Mouse (Mus musculus) embryo, embryonic 10 days (tissue): ENCODE results near the gene Aco1.
"Not testable (repeated sequence)": the region's sequence is repeated elsewhere in the genome, so short reads cannot be mapped to it uniquely, and the experiment has no call there.

Experiments used
- DNase-seq: peaks from one replicate; pipeline ENCODE4 v3.0.0-alpha.2; 2015; ENCODE audit warnings: low spot score

The Aco1 gene

DNA sequence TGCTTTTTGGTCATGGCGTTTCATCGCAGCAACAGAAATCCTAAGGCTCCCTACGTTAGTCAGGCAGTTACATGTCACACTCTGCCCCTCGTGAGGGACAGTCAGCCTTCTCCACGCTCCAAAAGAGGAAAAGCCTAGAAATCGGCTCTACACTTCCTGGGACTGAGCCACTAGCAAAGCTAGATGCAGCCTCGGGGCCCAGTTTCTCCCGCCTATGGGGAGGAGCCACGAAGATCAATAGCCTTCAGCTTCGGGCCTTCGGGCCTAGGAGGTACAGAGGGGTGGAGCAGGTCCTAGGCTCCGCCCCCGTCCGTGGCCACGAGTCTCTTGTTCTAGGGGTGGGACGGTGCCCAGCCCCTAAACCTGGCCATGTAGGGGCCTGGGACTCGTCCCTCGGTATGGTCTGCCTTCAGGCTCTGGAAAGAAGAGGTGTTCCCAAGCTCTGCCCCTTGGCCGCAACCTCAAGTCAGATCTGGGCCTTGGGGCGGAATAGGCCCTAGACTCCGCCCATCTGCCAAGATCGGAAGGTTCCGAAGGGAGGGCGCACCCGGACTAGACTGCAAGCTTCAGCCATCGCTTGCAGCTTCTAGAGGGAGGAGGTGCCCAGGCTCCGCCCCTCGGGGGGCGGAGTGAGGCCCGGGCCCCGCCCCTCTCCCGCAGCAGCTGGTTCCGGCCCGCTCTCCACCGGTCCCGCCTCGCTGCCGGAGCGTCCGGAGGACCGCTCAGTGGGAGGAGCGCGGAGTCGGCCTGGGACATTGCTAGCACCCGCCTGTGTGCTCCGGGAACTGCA is at the start of gene Aco1:
TSS of gene Aco1 (plus strand) at position 339 of the 790 bp plus-strand sequence.
- DNase-seq = peak; percentile 95

DNA sequence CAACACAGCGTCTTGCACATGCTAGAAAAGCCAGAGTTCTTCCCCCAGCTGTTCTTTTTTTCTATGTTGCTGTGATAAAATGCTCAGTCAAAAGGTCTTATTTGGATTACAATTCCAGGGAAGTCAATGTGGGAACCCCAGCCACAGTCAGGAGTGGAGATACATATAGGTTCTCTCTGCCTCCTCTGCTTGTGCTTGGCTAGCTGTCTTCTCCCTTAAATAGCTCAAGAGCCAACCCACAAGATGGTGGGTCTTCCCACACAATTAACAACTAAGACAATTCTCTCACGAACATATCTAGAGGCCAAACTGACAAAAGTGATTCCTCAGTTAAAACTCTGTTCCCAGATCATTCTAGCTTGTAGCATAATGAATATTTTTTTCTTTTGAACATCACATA is 47.9 kb upstream of the Aco1 start:
- DNase-seq = no peak

DNA sequence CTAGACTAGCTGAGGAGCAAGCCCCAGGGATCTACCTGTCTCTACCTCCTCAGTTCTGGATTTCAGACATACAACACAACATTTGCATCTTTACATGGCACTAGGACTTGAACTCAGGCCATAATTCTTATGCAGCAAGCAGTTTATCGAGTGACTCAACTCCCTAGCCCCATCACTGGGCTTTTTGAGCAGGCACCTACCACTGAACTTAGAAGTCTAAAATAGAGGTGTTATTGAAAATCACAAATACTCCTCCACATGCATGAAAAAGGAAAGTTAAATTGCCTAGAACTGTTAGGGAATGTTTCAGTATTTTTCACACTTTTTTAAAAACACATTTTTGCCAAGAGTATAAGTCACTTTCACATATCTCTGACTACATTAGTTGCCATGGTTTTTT is 39.9 kb upstream of the Aco1 start:
- no peak for DNase-seq

DNA sequence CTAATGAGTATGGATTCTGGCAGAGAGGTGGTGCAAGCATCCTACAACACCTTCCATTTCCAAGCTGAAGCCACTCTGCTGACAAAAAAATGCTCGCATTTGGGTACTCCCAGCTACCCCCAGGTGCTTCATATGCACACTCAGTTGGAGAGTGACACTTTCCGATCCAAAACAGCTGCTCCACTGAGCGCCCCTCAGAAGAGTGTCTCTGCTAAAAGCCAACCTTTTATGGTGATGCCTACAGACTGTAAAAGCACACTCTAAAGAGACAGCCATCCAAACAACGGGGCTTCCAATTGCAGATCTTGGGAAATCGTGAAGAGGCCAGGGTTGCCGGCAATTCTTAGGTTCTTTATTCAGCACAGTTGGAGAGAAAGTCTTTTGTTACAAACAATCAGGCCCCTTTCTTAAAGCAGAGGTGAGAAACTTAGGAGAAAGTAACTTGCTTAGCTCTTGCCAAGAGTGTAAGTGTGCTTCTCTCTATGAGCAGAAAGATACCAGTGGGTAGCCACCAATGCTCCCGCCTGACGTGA is 36.8 kb upstream of the Aco1 start:
- DNase-seq = no peak

DNA sequence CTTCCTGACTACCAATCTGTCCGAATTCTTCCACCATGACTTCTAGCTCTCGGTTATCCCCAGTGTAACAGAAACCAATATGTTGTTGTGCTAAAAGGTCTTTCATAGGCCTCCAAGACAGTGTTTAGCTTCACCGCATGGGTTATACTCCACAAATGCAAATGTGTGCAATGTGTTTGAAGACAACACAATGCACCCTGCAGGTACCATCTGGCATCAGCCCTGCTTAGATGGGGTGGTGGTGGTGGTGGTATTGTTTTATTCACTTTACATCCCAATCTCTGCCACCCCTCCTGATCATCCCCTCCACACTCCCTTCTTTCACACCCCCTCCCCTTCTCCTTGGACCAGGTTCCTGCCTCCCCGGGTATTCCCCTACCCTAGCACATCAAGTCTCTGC is 34.9 kb upstream of the Aco1 start:
- no peak for DNase-seq

DNA sequence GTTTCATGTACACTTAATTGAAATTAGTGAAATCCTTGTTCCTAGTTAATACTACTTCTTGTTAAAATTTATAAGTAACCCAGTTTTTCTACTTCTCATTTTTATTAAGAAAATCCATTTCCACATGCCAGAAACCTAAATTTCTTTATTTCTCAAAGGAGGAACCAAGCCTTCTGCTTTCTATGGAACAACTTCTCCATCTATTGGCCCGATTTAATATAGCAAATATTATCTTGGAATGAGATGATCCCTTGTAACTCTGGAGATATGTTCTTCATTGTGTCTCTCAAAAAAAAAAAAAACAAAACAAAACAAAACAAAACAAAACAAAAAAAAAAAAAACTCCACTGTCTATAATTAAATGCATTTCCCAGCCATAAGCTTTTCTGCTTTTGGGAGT is 29.7 kb upstream of the Aco1 start:
- no peak for DNase-seq

DNA sequence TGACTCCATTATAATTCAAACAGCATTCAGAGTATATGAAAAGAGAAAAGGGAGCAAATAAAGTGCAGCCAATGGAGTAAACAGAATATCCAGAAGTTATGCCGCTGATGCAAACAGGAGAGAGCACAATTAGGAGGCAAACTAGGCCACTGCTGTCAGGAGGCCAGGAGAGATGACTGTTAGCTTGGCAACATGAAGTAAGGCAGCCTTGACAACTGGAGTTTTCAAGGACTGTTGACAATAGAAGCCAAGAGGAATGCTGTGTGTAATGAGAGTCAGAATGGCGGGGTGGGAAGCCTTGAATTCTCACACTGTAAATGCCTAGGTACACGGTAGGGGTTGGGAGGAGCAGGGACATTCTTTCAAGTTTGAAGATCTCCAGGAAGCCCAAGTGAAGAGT is 21.7 kb upstream of the Aco1 start:
- DNase-seq = no peak

DNA sequence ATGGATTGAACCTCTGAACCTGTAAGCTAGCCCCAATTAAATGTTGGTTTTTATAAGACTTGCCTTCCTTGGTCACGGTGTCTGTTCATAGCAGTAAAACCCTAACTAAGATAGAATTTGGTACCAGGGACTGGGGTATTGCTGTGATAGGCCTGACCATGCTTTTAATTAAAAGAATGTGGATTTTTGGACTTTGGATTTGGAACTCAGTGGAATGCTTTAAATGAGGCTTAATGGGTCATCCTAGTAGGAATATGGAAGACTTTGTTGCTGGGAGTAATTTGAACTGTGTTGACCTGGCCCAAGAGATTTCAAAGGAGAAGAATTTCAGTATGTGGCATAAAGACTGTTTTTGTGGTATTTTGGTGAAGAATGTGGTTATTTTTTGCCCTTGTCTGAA is 20.6 kb upstream of the Aco1 start:
- not testable (repeated sequence) for DNase-seq

DNA sequence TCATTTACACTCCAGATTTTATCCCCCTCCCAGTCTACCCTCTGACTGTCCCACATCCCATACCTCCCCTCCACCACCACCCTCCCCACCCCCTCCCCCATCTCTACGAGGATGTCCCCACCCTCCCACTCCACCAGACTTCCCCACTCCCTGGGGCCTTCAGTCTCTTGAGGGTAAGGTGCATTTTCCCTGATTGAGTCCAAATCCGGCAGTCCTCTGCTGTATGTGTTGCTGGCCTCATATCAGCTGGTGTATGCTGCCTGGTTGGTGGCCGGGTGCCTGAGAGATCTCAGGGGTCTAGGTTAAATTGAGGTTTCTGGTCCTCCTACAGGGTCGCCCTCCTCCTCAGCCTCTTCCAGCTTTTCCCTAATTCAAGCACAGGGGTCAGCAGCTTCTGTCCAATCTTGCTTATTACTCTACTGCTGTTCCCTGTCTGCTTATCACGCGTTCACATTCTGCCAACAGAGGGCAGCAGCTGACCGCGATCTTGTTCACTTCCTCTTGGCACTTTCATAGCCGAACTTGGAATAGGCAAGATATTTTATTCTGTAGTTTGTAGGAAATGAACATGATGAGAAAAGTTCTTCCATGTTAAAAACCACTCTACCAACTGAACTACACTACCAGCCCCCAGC is 8.3 kb upstream of the Aco1 start:
- DNase-seq = peak; percentile 93

DNA sequence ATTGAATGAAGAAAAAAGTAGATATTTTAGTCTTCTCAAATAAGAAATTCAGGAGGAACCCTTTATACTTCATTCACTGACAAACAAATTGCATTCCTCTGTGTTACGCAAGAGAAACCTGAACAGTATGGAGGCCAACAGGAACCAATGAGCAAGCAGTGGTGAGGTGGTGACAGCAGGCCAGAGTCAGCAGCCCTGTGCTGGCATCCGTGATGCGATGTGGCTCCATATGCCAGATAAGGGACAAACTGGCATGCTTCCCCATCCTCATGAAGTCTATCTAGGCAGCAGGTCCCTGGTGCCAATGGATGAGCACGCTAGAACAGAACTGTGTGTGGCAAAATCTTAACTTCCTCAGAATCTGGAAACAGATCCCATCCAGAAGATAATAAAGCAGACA is 6.4 kb upstream of the Aco1 start:
- DNase-seq = no peak

DNA sequence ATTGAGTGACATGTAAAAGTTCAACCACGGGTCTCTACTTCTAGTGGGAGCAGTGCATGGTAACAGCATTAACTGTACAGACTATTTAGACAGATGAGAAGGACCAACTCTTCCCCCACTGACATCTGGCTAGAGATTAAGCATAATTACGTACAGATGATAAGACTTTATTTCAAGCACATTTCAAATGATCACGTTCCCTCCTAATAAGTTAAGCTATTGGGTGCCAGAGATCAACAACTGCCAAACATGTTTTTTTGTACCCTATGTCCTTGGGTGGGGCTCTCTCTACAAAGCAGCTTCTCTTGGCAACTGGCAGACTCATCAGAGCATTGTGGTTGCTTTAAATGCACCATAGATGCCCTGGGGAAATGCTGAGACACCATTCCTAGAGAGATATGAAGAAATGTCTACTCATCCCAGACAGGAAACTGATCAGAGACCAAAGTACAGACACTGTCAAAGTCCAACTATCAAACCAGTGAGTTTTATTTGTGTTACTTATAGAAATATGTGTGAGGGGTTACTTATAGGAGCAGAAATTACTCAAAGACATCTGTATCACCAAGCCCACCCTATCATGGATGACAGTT is 3.1 kb upstream of the Aco1 start:
- no peak for DNase-seq

DNA sequence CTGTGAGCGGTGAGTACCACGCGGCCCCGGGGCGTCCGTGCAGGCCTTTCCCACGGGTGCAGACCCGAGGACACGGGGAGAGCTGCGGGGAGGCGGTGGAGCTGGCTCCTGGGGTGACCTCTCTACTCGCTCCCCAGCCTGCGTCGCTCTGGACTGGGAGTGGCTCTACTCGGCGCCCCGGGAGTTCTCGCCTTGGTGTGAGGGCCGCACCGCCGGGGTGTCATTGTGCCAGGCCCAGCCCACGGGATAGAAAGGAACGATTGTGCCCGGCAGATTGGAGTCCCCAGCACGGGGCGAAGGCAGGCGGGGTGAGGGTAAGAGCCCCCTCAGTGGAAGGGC is 621 bp downstream of the Aco1 start:
- no peak for DNase-seq

DNA sequence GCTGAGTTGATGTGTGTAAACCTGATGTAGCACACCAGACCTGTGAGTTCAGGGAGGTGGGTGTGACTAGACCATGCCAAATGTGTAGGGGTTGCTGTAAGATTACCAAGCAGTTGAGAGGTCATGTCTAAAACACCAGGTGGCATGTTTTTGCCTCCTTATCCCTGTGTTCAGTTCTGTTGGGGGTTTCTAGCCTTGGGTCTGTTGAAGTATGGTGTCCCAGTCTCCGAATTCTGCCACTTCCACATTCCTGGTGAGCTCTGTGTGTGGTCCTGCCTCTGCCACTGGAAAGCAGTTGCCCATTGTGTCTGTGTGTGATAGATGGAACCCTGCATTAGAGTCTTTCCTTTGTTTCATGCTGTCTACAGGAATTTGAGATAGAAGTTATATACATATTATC is 1.7 kb downstream of the Aco1 start:
- peak; percentile 45 for DNase-seq

DNA sequence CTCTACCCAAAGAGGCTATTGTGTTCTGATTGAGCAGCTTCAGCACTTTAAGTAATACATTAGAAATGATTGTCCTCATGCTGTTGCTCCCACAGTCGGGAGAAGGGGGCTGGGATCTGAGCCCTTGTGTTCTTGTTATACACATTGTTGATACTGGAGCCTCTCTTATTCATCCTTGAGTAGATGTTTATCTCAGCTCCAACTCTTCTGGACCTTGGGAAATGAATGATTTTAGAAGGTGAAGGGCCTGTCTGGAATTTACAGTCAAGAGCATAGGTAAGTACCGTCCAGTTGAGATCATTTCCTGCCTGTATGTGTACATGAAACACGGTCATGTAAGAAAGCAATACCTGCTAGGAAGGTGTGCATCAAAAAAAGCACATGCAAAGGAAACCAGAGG is 2.1 kb downstream of the Aco1 start:
- DNase-seq = no peak

DNA sequence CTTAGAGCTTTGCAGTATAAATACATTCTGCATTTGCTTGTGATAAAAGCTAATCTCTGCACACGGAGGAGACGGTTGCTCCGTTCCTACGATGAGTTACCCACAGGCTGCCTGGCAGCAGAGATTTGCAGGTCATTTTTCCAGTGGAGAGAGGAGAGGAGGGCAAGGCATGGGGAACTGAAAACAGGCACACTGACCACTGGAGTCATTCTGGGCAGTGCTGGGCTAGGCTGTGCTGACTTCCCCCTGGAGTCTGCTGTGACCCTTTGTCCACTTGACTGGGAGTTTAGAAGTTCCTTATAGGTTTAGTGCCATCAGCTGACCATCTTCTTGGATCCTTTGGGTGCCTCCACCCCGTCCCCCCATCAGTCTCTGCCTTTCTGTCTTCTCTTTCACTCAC is 5.4 kb downstream of the Aco1 start:
- DNase-seq = no peak

DNA sequence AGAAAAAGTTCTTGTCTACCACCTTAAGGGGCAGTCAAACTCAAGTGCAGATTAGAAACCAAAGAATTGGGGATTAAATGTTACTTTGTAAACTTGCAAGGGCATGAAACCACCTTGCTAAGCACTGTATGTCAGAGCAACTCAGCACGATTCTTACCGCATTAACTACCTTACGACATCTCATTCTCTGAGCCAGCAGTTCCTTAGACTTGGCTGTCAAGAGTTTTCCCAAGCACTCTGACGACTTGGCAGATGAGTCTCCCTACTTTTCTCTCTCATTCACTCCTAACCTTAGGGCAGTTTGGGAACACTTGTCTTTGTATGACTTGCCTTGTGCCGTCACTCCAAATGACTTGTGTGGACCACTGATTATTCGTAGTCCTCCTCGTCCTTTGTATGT is 7.2 kb downstream of the Aco1 start:
- DNase-seq = no peak

DNA sequence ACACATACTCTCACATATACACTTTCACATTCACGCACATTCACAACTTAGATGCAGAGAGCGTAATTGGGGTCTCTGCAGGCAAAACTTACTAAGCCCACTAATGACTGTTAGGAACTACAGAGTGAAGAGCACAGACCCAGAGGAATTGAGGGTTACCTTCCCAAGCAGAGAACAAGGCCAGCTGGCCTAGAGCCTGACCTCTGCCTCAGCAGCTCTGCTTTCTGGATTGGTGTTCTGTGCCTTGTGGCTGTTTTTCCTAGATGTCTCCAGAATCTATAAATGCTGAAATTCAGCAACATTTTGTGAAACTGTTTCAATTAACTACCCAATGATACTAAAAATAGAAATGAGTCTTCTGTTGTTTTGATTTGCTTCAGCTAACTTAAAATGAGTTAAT is 9.9 kb downstream of the Aco1 start:
- no peak for DNase-seq

DNA sequence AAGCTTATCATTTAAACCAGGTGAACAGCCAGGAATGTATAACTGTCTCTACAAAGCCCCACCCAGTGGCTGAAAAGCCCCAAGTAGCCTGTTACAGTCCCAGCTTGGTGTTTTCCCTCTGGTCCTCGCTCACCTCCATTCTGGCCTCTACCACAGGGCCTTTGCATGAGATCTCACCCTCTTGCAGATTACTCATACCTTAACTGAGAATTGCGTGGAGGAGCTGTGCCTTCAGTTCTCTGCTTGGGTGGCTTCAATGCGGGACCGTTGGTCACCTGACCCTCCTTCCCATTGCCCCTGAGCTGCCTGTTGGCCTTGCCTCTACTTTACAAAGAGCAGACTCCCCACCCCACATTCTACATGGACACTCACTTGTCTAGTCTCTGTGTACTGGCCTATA is 10.6 kb downstream of the Aco1 start:
- no peak for DNase-seq

DNA sequence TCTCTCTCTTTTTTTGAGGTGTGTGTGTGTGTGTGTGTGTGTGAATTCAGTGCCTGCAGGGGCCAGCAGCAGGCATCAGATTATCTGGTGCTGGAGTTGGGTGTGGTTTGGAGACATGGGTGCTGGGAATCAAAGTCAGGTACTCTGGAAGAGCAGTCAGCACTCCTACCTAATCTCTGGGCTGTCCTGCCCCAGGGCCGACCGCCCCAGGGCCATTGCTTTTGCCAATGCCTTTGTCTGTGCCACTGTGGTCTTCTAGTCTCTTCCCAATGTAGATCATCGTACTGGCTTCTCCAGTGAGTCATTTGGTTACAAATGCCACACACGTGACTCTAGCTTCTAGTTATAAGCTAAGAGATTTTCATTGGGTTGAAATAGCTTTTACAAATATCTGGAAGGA is 11.9 kb downstream of the Aco1 start:
- no peak for DNase-seq

DNA sequence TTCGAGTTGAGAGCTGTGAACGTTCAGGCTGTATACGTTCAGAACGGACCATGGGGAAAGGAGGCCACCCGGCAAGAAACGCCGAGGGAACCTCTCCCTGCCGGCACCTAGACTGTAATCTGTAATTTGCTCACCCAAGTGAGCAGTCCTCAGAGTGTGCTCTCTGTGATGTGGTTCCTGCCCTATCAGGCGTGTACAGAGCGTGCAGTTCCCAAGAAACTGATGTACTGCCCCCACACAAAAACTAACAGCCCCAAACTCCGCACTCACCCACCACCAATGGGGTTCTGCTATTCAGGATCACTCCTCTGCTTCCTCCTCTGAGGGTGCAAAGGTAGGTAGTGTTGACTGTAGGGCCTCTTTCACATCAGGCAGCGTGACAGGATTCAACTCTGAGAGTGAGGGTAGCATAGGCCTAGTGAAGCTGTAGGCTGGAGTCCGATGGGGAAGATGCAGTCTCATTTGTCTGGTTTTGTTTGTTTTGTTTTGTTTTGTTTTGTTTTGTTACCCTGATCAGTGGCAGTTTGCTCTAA is 12.7 kb downstream of the Aco1 start:
- DNase-seq = no peak

DNA sequence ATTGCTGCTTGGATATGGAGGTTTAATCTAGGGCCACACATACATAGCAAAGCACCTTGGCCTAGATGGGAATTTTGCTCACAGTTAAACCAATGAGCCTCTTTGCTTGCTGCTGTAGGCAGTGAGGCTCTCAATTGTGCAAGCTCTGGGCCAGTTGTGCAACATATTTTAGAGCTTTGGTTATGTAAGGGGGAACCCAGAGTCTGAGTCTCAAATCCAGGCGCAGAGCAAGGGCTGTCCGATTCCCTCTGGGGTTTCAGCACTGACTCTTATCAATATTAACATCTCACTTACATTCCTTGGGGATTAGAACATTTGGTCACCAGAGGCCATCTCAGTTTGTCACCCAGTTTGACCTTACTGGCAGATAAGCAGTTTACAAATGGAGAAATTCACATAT is 13.3 kb downstream of the Aco1 start:
- no peak for DNase-seq

DNA sequence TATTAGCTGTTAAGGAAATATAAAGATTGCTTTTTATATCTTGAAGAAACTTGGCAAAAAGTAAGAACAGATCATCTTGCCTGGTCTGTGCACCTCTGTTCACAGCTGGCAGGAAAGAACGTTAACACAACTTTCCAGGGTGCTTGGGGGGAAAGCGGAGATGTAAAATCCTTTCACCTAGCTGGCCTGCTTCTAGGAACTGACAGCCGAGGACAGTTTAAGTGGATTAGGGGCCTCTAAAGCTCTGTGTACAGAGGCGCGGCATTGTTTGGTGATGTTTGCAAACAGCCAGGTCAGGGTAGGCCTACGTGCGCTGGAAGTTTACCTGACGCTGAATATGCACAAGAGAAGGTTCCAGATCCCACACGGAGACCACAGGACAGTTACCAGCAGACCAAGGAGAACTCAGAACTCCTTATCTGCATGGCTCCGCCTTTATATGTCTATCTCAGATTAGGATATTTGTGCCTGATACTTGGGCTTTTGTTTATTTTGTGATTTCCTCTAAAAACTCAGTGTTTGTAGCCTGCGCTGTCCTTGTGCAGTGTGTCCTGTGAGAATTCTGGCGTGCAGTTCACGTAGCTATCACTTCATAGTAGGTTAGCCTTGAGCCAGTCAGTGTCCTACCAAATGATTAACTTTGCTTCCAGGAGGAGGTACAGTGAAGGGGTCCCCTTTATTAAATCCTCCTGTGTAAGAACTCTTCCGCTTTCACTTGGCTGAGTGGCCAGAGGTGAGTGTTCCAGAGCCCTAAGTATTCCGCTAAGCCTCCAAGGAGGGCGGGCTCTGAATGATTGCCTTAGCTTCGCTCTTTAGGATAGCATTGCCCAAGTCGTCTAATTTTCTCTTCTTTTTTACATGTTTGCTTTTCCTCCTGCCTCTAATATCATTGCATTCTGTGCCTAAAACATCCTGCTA is 14.0 kb downstream of the Aco1 start:
- DNase-seq = no peak
